Comparison of ENCODE assay signal across 8 mouse cellular contexts in genomic region chr9:7836331-7836730, GRCm38 (mm10). TPM values are rescaled to one million over a fixed set of nuclear protein-coding genes. Genes with fewer than 3 reads are reported as not detected.
DNase-seq lines count a peak whose midpoint lies in the region; ATAC-seq and TF ChIP-seq lines count a peak whose summit lies in the region.

No protein-coding gene starts in this region.

- H3K4me1 ChIP-seq in forebrain, embryonic 14.5 days (ENCODE audit: control insufficient read depth, insufficient read depth, low read length) = peaks cover 17% of the 10 kb centered on the region

- H3K4me3 ChIP-seq in forebrain, embryonic 14.5 days (ENCODE audit: low read depth, low read length) = peak overlapping the region; percentile 64
- peak overlapping the region; percentile 69 for H3K4me3 ChIP-seq in layer of hippocampus, adult 2 months

- no peaks in the 10 kb centered on the region for H3K27me3 ChIP-seq in forebrain, embryonic 14.5 days (replicated peaks; ENCODE audit: control insufficient read depth, insufficient read depth, low read length)

- intact Hi-C loops in heart, postnatal 14 days (cut with DNase I) = loop anchor here (2.0 to 10.0 kb wide), 4 partner anchors 36 to 168 kb away; partner anchors contain the start of genes Birc3, Tmem123 and Yap1

- peak; percentile 56 for DNase-seq in Muller cell, postnatal 12 days (ENCODE audit: inconsistent ontology term)
- peak; percentile 54 for DNase-seq in c-Kit-positive CD71-positive TER-119-positive erythroid progenitor cells, embryonic 14.5 days (ENCODE audit: low spot score)
- peak; percentile 52 for DNase-seq in forebrain, embryonic 14.5 days (ENCODE audit: low spot score)
- DNase-seq in heart, postnatal 14 days = peak; percentile 44 to 48
- DNase-seq in layer of hippocampus, adult 2 months (ENCODE audit: low spot score in 2 of 2) = peak; percentile 22 to 41
- peak; percentile 46 for DNase-seq in lung, postnatal 10 days
- DNase-seq in right cerebral cortex, postnatal 10 days (ENCODE audit: low spot score in 2 of 2) = peak; percentile 54
- DNase-seq in urinary bladder, postnatal 25 days (ENCODE audit: low spot score) = peak; percentile 20

- TF ChIP-seq CTCF in layer of hippocampus, adult 2 months (conservative IDR thresholded peaks at IDR 0.05) = 0 out of 2 replicates have a peak, but pooled peaks have one; percentile 16

- peak overlapping the region; percentile 98 for H3K27ac ChIP-seq in forebrain, embryonic 14.5 days (ENCODE audit: low read depth, low read length)
- peak overlapping the region; percentile 100 for H3K27ac ChIP-seq in layer of hippocampus, adult 2 months

- peak overlapping the region; percentile 86 for H3K9ac ChIP-seq in forebrain, embryonic 14.5 days (ENCODE audit: low read length)

- peak overlapping the region; percentile 76 for H3K4me2 ChIP-seq in forebrain, embryonic 14.5 days (ENCODE audit: low read length)

- WGBS in forebrain, embryonic 14.5 days = 0% methylated on average over 16 of the region's 16 CpGs

- peaks cover 16% of the 10 kb centered on the region for H3K36me3 ChIP-seq in forebrain, embryonic 14.5 days (ENCODE audit: control insufficient read depth, insufficient read depth, low read length)

- no peaks in the 10 kb centered on the region for H3K9me3 ChIP-seq in forebrain, embryonic 14.5 days (replicated peaks; ENCODE audit: control insufficient read depth, low read length)

- ATAC-seq in forebrain, embryonic 14.5 days = peak; percentile 42

RNA-seq across cellular contexts. Expression of gene Birc2, which starts 0.5 kb away (rescaled TPM):
- polyA plus RNA-seq in forebrain, embryonic 14.5 days (2014; fragmentation: Nextera tagmentation; extraction: Ambion mirVana) = 52.8 and 58.5 TPM in 2 replicates
- 10 to 100 TPM; 26.8 to 28.8 TPM for total RNA-seq in heart, postnatal 14 days (2021)
- 10 to 100 TPM; 32.7 to 37.6 TPM for total RNA-seq in layer of hippocampus, adult 2 months (2021)

RNA-seq across cellular contexts. Expression of gene Birc3, which starts 36.7 kb away (rescaled TPM):
- 1.3 and 1.9 TPM in 2 replicates for polyA plus RNA-seq in forebrain, embryonic 14.5 days (2014; fragmentation: Nextera tagmentation; extraction: Ambion mirVana)
- total RNA-seq in heart, postnatal 14 days (2021) = 10 to 100 TPM in 1 of 2 experiments, 1 to 10 TPM in 1; 8.9 to 10.3 TPM
- 1 to 10 TPM; 1.1 to 3.0 TPM for total RNA-seq in layer of hippocampus, adult 2 months (2021)

Comparison
In these comparisons a context has a peak if more than half of its experiments do, and no peak if none do; other contexts are left out.
1. Peak in every context shown above with its lines: DNase-seq, ATAC-seq, H3K4me3 ChIP-seq and H3K27ac ChIP-seq.